Mouse (Mus musculus) heart, postnatal 36 days (tissue): ENCODE data around the gene Commd1. TPM values are rescaled to one million over a fixed set of nuclear protein-coding genes. Genes with fewer than 3 reads are reported as not detected.
A peak's percentile ranks its signal among the peaks of the same experiment; 100 is the strongest.

Source experiments
- DNase-seq, 2 experiments: peaks; one replicate each; pipeline ENCODE4 v3.0.0; 2021 to 2022
- intact Hi-C: fragments of 180-260 bp; cut with DNase I; formaldehyde crosslinking; loops from one replicate; pipeline ENCODE4 v1.15.1; 2025
- total RNA-seq, 2 experiments: library from RNA; stranded (reverse); gene quantifications; 2 replicates each; pipeline ENCODE4 v1.2.3; 2021

Gene Commd1
- total RNA-seq, 2 experiments from 2014 or later = 150 to 164 TPM

DNA sequence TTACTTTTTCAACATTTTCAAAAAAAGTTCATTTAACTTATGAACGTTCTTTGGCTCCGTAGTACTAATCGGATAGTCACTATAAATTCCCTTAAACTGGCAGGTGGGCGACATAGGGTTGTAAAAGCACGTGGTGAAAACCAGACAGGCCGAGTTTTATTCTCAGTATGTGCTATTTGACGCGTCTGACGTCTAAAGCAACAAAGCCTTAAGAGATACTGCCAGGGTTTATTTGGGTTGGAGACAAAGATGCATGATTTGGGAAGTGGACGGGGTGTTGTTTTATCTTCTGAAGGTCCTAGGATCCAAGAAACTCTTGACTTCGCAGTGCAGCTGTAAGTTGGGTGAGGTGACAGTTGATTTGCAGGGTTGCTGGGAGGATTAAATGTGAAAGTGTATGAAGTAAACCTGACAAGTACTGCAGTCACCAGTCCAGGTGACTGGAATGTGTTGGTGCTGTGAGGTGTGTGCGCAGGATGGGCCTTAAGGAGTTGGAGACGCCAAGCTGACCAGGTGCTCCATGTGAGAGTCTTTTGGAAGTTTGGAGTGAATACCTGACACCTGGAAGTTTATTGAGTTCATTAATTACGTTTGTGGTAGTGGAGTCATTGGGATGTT is 9.1 kb upstream of the Commd1 start:
- DNase-seq = no peak
- intact Hi-C loops = loop anchor here (5.0 to 10.0 kb wide), 2 partner anchors 76 to 503 kb away; partner anchors contain the start of gene Ahsa2

DNA sequence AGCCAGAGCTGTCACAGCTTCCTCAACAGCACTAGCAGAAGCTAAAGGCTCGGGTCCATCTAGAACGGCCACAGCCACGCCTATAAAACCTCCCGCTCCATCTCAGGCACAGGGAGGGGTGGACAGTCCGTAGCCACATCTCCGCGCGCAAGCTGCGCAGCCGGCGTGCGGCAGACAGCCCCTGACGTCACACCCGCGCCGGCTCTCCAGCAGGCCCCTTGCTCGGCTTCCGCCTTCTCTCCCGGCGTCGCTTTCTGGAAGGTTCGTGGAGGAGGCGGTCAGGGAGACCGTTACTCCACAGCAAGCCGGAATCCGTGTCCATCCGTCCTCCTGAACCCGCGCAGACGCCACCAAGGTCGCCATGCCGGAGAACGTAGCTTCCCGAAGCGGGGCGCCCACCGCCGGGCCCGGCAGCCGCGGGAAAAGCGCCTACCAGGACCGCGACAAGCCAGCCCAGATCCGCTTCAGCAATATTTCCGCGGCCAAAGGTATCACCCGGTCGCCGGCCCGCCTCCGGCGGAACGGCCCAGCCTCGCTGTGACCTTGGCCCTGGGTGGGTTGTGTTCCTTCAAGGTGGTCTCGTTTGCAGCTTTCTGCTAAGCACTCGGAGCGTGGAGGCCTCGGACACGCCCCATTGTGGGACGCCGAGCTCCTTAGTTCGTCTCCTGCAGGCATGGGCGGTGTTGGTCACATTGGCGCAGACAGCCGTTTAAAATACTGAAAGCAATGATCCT is 8.4 kb upstream of the Commd1 start, which contains the start of gene Cct4:
Cct4 (plus strand) TSS at position 127 of the 734 bp plus-strand sequence.
- intact Hi-C loops = loop anchor here (5.0 to 10.0 kb wide), 2 partner anchors 77 to 504 kb away; partner anchors contain the start of gene Ahsa2

DNA sequence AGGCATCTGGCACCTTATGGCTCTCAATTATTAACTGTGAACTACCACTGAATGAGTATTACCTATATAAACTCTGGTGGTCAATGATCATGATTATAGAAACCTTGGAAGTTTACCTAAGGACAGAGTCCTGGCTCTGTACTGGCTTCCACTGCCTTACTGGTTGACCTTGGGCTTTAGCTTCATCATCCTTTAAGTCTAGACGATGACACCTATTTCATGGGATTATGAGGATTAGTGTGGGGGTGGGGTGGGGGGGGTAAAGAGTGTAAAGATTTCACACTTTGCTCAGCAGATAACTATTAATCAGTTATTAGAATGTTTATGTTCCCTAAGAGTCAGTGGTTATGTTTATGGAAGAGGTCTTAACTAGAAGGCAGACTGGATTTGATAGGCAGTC is 7.6 kb upstream of the Commd1 start:
- no peak for DNase-seq
- intact Hi-C loops = loop anchor here (2.0 to 10.0 kb wide), 5 partner anchors 78 to 578 kb away; partner anchors contain the start of genes Ahsa2 and Tmem17

More for the DNA sequence above, 8.4 kb upstream of the Commd1 start, which contains the start of gene Cct4:
- DNase-seq = peak; percentile 95 to 96

DNA sequence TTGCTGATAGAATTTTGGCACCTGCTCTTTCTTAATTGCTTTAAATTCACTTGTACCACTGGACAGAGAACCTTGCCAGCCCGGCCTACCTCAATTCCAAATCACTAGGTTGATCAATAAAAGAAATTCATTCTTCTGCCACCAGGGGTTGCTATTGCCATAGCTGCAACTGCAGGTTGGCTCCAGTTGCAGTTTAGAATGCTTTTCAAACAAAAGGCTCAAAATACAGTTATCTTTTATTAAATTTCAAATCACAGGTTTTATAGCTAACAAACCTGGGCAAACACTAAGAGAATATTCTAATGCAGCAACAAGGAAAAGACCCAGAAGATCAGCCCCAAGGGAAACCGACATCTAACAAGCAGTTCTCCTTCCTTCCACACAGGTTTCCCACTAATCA is 5.2 kb upstream of the Commd1 start:
- DNase-seq = peak; percentile 29 to 50
- intact Hi-C loops = loop anchor here (1.0 to 10.0 kb wide), 3 partner anchors 285 to 580 kb away; partner anchors contain the start of gene Tmem17

DNA sequence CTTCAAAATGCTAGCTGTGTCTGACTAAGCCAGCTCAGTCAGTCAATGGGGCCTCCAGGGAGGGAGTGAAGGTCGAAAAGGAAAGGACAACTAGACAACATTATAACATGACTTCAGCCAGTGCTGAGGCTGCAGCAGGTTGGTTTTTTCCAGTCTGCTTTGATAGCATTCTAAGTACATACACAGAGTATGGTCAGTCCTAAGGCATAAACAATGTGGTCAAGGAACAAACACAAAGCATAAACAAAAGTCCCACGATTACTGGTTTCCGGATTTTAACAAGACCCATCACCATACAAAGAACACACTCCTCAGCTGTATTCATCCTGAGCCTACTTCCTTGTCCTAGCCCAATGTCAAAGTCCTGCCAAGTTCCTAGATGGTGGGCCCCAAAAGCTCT is 3.3 kb upstream of the Commd1 start:
- intact Hi-C loops = loop anchor here (5.0 to 10.0 kb wide), 2 partner anchors 471 to 582 kb away; partner anchors contain the start of gene Tmem17
- DNase-seq = no peak

DNA sequence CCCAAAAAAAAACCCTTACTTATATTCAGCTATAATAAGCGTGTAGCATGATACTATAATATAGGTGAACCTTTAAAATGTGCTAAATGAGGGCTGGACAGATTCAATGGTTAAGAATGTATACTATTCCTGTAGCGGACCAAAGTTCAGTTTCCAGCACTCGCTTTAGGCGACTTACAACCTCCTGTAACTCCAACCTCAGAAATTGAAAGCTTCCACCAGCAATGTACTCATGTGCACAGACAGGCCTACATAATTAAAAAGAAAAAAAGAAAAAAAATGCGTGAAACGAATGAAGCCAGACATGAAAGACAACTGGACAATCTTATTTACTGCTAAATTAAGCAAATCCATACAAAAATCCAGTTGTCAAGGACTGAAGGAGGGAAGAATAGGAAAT is 664 bp upstream of the Commd1 start:
- no peak for DNase-seq
- intact Hi-C loops = loop anchor here (10.0 kb wide), 1 partner anchor 468 kb away; the partner anchor contains the start of gene Tmem17

DNA sequence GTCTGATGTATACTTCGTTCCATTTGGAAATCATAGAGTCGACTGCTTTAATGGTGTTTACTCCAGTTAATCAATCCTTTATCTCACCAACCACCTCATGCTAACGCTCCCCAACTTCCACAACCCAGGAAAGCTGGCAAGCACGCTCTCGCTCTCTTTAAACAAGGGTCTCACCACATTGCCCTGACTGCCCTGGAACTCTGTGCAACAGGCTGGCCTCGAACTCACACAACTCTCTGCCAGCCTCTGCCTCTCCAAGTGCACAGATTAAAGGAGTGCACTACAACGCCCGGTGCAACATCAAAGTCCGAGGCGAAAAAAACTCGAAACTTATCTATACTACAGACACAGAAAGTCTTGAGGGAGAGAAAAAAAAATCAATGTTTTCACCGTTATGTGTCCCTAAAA is 635 bp downstream of the Commd1 start:
- peak in 1 of 2 experiments; percentile 15 for DNase-seq
- intact Hi-C loops = loop anchor here (10.0 kb wide), 1 partner anchor 467 kb away; the partner anchor contains the start of gene Tmem17

DNA sequence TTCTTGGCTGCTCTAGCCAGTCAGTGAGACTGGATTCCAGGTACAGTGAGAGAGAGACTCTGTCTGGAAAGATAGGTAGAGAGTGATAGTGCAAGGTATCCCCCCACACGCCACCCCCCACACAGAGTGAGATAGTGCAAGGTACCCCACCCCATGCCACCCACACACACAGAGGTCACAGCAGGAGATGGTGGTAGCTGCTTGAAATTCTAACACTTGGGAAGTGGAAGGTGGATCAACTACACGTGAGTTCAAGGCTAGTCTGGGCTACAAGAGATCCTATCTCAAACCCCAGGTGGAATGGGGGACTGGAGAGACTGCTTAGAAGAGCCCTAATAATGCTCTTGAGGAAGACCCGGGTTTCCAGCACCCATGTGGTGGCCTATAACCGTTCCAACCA is 1.1 kb downstream of the Commd1 start:
- intact Hi-C loops = loop anchor here (10.0 kb wide), 1 partner anchor 466 kb away; the partner anchor contains the start of gene Tmem17
- no peak for DNase-seq

DNA sequence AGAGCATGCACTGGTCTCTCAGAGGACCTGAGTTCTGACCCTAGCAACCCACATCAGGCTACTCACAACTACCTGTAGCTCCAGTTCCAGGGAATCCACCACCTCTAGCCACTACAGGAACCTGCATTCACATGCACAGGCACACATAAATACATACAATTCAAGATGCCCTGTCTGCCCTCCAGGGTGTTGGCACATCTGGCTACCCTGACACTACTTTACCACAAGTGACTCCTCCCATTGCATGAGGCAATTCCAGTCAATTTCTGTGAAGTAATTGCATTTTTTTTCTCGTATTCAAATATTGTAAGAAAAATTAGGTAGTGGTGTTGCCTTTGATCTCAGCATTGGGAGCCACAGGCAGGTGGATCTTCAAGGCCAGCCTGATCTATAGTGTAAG is 3.0 kb downstream of the Commd1 start:
- intact Hi-C loops = loop anchor here (10.0 kb wide), 1 partner anchor 694 kb away; no protein-coding TSS in a partner anchor
- no peak for DNase-seq

DNA sequence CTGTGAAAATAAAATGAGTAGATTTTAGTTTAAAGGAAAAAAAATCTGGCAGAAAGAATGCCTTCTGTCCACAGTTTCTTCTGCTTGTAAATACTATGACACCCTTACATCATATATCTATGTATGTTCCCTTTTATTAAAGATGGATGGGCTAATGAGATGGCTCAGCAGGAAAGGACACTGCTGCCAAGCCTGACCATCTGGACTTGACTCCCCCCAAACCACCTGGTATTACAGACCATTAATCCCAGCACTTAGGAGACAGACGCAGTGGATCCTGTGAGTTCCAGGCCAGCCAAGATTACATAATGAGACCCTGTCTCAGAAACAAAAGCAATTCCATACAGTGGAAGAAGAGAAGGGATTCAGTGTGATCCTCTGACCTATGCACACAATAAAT is 3.5 kb downstream of the Commd1 start:
- DNase-seq = no peak
- intact Hi-C loops = loop anchor here (10.0 kb wide), 1 partner anchor 694 kb away; no protein-coding TSS in a partner anchor

DNA sequence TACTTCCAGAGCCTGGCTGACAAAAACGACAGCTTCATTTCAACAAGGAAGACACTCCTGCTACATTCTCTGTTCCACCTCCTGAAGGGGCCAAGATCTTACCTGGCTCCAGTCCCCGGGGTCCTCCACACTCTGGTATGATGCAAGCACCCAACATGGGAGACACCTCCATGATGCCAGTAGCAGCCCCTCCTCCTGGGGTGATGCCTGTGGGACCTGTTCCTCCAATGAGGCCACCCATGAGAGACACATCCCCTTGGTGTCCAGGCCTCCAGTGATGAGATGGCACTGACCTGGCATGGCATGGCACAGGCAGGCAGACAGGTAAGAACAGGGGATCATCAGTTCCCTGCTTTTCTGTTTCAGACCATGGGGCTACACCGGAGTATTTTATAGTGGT is 4.0 kb downstream of the Commd1 start:
- no peak for DNase-seq
- intact Hi-C loops = loop anchor here (10.0 kb wide), 1 partner anchor 693 kb away; no protein-coding TSS in a partner anchor

DNA sequence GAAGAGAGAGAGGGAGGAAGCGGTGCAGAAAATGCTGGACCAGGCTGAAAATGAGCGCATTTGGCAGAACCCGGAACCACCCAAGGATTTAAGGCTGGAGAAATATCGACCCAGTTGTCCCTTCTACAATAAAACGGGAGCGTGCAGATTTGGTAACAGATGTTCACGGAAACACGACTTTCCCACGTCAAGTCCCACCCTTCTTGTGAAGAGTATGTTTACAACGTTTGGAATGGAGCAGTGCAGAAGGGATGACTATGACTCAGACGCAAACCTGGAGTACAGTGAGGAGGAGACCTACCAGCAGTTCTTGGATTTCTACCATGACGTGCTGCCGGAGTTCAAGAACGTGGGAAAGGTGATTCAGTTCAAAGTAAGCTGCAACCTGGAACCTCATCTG is 8.6 kb downstream of the Commd1 start:
- no peak for DNase-seq
- intact Hi-C loops = loop anchor here (5.0 to 10.0 kb wide), 3 partner anchors 116 to 746 kb away; no protein-coding TSS in a partner anchor

DNA sequence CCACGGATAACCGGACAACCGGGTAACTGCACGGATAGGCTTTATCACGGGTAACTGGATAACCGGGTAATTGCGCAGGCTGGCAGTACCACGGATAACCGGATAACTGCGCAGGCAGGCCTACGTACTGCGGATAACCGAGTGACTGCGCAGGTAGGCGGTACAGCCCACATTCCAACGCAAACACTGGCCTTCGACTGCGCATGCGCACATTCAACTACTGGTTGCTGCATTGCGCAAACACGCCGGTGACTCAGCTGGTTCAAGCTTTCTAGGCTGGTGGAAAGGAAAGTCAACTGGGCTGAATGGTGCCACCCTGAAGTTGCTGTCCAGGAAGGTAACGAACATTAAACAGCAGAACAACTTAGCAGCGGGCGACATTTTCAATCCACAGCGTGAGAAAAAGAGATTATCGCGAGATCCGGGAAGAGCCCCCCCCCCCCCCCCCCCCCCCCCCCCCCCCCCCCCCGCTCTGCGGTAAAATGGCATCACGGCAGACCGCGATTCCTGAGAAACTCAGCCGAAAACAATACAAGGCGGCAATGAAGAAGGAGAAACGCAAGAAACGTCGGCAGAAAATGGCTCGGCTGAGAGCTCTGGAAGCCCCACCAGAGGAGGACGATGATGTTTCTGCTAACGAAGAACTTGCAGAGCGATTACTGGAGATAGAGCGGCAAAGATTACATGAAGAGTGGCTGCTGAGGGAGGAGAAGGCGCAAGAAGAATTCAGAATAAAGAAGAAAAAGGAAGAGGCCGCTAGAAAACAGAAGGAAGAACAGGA is 9.2 kb downstream of the Commd1 start:
- intact Hi-C loops = loop anchor here (5.0 to 10.0 kb wide), 3 partner anchors 116 to 746 kb away; no protein-coding TSS in a partner anchor
- DNase-seq = peak; percentile 83 to 89

DNA sequence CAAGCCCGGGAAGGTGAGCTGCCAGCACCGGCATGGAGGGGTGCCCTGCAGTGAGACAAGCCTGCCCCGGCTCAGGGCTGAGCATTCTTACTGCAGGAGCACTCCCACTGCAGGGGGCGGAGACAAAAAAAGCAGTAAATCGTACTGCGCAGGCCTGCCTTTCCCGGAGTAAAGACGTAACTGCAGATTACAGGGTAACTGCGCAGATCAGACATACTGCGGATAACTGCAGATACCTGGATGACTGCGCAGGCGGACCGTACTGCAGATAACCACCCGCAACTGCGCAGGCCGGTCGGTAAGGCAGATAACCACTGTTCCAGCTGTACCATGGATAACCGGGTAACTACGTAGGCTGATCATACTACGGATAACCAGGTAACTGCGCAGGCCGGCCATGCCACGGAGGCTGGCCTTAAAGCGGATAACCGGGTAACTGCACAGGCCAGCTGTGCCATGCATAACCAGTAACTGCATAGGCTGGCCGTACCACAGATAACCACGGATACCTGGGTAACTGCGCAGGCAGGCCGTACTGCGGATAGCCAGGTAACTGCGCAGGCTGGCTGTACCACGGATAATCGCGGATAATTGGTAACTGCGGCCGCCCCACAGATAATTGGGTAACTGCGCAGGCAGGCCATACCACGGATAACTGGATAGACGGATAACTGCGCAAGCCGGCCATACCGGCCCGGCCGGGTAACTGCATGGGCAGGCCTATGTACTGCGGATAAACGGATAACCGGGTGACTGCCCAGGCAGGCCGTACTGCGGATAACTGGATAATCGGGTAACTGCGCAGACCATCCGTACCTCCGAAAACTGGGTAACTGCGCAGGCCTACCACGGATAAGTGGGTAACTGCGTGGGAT is 10.1 kb downstream of the Commd1 start, which contains the start of gene Zrsr1:
Zrsr1 (plus strand) TSS at position 171 of the 875 bp plus-strand sequence.
- intact Hi-C loops = loop anchor here (5.0 to 10.0 kb wide), 3 partner anchors 115 to 745 kb away; no protein-coding TSS in a partner anchor

DNA sequence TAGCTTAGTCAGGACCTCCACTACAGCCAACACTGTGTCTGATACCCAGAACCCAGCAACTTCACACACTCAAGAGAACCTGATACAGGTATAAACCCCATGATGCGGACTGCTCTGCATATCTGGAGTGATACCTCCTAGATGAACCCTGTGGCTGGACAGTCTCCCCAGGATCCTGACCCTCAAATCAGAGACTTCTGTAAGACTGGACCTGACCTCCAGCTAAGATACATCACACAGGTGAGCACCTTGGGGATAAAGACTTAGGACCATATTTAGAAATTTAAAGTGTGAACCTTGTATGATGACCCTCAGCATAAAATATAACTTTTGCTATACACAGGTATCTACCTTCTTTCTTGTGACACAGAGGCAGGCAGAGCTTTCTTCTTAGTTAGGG is 11.6 kb downstream of the Commd1 start:
- intact Hi-C loops = loop anchor here (5.0 to 10.0 kb wide), 3 partner anchors 113 to 743 kb away; no protein-coding TSS in a partner anchor
- no peak for DNase-seq

More for the DNA sequence above, 10.1 kb downstream of the Commd1 start, which contains the start of gene Zrsr1:
- peak; percentile 54 to 69 for DNase-seq

DNA sequence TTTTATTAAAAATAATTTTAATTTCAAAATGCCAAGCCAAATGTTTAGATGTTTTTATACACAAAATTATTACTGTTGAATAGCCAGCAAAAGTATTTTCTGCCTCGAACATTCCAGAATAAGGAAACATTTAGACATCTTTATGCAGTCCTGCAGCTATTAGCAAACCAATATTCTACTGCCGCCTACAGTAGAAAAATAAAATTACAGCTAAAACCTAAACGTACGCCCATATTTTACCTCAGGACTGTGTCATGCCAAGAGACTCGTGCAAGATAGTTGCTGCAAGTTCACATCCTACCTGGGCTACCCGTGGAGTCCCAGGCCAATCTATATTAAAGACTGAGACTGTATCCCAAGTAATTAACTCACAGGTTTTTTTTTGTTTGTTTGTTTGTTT is 12.7 kb downstream of the Commd1 start:
- no peak for DNase-seq
- intact Hi-C loops = loop anchor here (5.0 kb wide), 1 partner anchor 257 kb away; no protein-coding TSS in a partner anchor

DNA sequence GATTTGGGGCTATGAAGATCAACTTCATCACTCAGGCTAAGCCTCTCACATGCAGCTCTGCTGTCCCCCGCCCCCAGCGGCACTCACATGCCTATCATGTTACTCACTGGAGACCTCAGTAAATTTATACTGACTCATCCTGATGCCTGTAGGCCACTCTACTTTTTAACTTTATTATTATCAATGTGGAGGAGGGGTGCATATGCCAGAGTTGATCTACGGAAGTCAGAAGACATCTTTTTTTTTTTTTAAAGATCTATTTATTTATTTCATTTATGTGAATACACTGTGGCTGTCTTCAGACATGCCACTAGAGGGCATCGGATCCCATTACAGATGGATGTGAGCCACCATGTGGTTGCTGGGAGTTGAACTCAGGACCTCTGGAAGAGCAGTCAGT is 16.7 kb downstream of the Commd1 start:
- no peak for DNase-seq
- intact Hi-C loops = loop anchor here (5.0 kb wide), 1 partner anchor 253 kb away; no protein-coding TSS in a partner anchor

DNA sequence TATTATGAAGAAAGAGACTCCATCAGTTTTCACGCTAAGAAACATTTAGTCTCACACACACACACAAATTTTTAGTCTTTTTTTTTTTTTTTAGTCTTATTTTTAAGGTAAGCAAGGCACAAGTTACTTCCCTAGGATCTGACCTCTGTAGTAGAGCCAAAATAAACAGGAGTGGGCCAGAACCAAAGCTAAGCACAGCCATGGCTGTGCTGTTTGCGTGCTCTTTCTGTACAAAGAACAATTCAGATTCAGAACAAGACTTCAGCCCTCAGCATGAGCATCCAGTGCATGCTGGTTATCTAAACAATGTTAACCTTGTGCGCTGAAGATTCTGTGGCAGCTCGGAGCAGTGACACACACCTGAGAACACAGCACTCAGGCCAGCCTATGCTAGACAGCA is 17.8 kb downstream of the Commd1 start:
- DNase-seq = no peak
- intact Hi-C loops = loop anchor here (5.0 kb wide), 1 partner anchor 742 kb away; no protein-coding TSS in a partner anchor

DNA sequence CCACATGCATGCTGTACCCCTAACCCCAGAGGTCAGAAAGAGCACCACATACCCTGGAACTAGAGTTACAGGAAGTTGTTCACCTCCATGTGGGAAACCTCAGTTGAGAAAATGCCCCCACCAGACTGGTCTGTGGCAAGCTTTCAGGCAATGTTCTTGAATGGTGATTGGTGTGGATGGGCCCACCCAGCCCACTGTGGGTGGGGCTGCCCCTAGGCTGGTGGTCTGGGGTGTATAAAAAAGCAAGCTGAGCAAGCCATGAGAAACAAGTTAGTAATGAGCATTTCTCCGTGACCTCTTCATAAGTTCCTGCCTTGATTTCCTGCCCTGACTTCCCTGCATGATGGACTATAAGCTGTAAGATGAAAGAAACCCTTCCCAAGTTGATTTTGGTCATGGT is 20.1 kb downstream of the Commd1 start:
- intact Hi-C loops = loop anchor here (5.0 kb wide), 1 partner anchor 740 kb away; no protein-coding TSS in a partner anchor
- no peak for DNase-seq
